Mouse (Mus musculus) cerebellum, adult (tissue): ENCODE measurements around the gene Tfdp2.

Experiments used
- ATAC-seq: cut with Nextera tagmentation; 2 replicates; pipeline ENCODE4 v1.9.2; 2017; ENCODE audit warnings: mild to moderate bottlenecking, moderate library complexity, mixed read lengths; ENCODE audit not compliant: insufficient number of reproducible peaks, low FRiP score, low TSS enrichment

The Tfdp2 gene

DNA sequence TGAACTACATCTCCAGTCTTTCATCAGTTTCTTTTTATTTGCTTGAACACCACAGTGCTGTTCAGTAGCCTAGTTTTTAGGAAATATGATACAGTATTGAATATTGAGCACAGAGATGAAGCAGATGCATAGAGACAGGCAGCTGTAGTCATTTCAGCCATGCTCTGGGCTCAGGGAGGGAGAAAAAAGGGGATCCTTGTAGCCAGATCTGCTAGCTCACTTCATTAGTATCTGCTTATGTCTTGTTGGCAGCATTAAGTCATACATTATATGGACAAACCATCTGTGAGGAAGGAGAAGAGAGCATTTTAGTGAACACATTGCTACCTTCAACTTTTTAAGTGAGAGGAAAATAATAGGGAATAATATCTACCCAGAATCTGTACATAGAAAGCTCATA lies 24.3 kb downstream of the Tfdp2 start:
- ATAC-seq = no peak

DNA sequence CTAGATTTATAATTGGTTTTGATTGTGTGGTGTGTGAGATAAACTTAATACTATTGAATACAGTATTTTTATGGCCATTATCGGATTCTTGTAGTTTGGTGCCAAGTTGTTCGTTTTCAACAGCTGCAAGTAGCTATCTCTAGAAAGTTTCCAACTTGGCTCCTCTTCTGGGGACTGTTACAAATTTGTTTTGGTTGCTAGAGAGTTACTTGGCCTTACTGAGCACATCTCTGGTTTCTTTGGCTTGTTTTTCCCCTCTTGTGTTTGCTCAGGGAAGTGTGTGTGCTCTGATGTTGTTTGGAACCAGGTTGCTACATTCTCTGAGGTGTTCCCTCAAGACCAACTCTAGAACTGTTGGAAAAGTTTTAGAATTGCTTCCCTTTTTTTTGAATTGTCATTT lies 27.2 kb downstream of the Tfdp2 start:
- no peak for ATAC-seq

GRCm38 (mm10) chr9:96228285-96228684 lies 32.2 kb downstream of the Tfdp2 start:
- no peak for ATAC-seq

DNA sequence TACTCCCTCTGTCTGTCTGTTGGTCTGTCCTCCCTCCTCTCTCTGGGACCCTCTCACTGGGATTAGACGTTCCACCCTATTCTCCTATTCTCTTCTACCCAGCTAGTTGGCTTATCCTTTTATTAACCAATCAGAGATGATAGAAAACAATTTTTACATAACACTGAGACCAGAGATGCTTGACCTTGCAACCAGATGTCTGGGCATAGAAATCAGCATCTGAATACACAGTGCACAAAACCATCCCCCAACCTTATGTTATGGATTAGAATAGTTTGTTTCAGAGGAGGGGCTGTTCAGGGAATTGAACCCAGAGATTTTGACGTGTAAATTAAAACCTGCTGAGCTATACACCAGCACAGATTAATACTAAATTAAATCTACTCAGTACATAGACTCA lies 34.2 kb downstream of the Tfdp2 start:
- no peak for ATAC-seq

- no peak for ATAC-seq
Measured at GRCm38 (mm10) chr9:96235477-96235876, 39.4 kb downstream of the Tfdp2 start.

- no peak for ATAC-seq
Measured at GRCm38 (mm10) chr9:96237391-96237790, 41.3 kb downstream of the Tfdp2 start.

GRCm38 (mm10) chr9:96238286-96238685 lies 42.2 kb downstream of the Tfdp2 start:
- ATAC-seq = no peak

DNA sequence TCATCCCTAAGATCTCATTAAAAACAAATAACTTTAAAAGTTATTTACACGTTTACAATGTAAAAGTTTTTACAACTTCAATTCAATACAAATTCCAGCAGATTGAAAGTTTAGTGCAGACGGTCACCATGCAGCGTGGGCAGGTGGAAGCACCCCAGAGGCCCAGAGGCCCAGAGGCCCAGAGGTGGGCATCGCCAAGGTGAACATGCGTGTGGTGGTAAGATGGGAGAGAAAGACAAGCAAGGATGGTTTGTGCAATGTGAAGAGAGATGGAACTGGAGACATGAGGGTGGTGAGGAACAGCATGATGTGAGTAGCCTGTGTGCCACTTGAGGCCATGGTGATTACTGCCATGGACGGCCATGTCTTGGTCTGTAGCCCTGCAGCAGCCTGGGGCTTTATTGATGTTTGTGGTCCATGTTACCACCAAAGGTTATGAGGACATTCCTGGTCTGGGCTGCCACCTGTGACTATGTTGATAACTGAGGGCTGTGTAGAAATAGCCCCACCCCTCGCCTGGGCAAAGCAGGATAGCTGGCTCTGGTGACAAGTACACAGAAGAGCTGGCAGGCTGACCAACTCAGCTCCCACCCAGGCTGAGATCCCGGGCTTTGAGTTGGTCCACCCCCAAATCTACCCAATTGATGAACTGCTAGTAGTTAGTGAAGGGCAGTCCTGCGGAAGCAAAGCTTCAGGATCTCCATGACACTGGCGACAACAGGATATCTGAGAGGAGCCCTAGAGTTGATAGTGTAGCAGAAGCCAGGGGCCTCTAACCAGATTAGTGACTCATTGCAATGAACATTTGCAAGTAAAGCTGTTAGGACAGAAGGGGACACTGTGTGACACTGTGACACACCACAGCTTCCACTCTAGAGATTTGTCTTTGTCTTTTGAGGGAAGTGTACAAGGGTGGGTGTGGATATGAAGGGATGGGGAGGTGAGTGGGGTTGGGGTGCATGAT lies 45.3 kb downstream of the Tfdp2 start:
- no peak for ATAC-seq

DNA sequence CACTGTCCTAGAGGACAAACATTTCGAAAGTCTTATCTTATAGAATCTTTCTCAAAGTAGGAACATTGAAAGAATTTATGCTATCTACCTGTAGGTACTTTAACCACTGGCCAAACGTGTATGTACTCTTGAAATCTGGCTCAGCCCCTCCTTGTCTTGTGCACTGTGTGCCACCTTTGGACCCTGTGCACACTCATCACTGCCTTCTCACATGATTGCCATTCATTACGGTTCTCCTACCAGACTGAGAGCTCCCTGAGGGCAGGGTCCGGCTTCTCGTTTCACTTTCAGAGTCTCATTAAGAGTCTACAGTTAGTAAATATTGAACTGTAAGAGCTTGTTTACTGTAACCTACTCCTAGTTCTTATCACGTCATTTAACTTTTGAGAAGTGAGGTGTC lies 47.8 kb downstream of the Tfdp2 start:
- no peak for ATAC-seq

- no peak for ATAC-seq
Measured at GRCm38 (mm10) chr9:96254812-96255211, 58.7 kb downstream of the Tfdp2 start.

- ATAC-seq = no peak
Measured at GRCm38 (mm10) chr9:96258478-96258877, 62.4 kb downstream of the Tfdp2 start.

DNA sequence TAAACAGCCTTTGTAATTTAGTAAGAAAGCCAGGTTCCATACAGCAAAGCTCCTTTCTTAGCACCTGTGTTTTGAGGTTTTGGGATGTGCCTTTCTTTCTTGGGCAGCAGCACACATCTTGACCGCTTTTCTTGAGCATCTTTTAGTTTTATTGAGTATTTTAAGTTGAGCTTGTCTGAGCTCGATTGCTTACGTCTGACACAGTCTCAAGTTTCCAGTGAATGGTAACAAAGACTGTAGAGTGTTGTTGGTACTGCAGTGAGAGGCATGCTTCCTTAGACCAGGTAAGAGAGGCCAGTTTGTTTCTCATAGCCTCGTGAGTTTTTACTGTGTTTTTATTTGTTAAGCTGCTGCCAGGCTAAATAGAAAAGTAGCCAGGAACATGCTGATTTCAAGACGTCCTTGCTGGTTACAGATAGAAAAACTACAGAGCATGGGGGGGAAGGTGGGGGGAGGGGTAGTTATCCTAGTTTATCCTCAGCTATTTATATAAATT lies 63.0 kb downstream of the Tfdp2 start:
- ATAC-seq = no peak

GRCm38 (mm10) chr9:96259753-96260520 lies 63.9 kb downstream of the Tfdp2 start:
- 0 out of 2 replicates have a peak, but pooled peaks have one; percentile 36 for ATAC-seq

- no peak for ATAC-seq
Measured at GRCm38 (mm10) chr9:96261101-96261500, 65.0 kb downstream of the Tfdp2 start.

GRCm38 (mm10) chr9:96261980-96262379 lies 65.9 kb downstream of the Tfdp2 start:
- ATAC-seq = no peak

- no peak for ATAC-seq
Measured at GRCm38 (mm10) chr9:96266793-96267558, 70.9 kb downstream of the Tfdp2 start.

- no peak for ATAC-seq
Measured at GRCm38 (mm10) chr9:96267559-96267948, 71.5 kb downstream of the Tfdp2 start.

DNA sequence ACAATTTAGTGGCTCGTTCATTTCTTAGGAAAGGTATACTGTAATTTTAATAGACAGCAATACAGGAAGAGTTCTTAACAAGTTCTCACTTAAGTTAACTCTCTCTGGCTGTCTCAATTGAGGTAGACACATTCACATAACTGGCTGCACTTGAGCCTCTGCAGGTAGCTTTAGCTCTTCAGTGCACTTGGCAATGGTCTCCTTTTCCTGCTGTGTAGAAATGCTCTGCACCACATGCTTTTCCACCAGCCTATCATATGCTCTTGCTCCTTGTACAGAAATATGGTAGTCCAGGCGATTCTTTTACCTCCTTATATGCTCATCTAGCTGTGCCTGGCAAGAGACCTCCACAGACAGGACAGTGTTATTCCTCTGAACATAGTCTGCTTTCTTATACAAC lies 73.7 kb downstream of the Tfdp2 start:
- ATAC-seq = peak; percentile 75; the same call in 1 of the 2 replicates

GRCm38 (mm10) chr9:96275543-96275942 lies 79.5 kb downstream of the Tfdp2 start:
- ATAC-seq = no peak

- ATAC-seq = no peak
Measured at GRCm38 (mm10) chr9:96281497-96281896, 85.4 kb downstream of the Tfdp2 start.
